Mouse (Mus musculus): ENCODE data around the gene Aldh18a1.

DNA sequence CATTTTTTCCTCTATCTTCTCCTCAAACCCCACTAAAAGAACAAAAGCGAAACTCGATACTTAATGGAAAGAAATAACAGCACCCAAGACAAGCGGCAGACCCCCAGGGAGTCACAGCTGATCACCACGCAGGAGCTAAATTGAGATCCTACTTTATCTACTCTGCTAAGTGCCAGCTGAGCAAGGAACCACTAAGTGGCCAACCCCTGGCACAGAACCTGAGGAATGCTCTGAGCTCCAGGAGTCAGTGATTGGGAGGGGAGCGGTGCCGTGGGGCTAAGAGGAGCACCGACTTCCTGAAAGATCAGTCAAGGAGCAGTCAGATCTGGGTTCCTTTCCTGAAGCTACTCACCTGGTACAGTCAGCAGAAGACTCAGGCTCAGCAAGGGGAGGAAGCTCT is 83.9 kb downstream of the Aldh18a1 start:
- TF ChIP-seq POLR2A (IDR thresholded peaks at IDR 0.05; ENCODE audit: borderline replicate concordance, control insufficient read depth, low read depth, low read length) (no peak), CTCF (IDR thresholded peaks at IDR 0.05; ENCODE audit: control insufficient read depth, insufficient read depth, low read length) (no peak)
